Mouse (Mus musculus) limb, embryonic 12.5 days (tissue): ENCODE data around the gene Rptn. TPM values are rescaled to one million over a fixed set of nuclear protein-coding genes. Genes with fewer than 3 reads are reported as not detected.
A peak's percentile ranks its signal among the peaks of the same experiment; 100 is the strongest.

Source experiments
- ATAC-seq: fragments of 200-750 bp; cut with Nextera tagmentation; 2 replicates; pipeline ENCODE4 v1.8.0; 2017; ENCODE audit warnings: low read depth, moderate TSS enrichment; ENCODE audit not compliant: insufficient number of reproducible peaks, insufficient read depth, low FRiP score, low TSS enrichment
- H3K27ac ChIP-seq: fragments of 300-500 bp; sonication (generic); 2 replicates; pipeline ENCODE4 v1.5.1; 2016; ENCODE audit warnings: mild to moderate bottlenecking, moderate library complexity
- H3K27me3 ChIP-seq: fragments of 300-500 bp; sonication (generic); 2 replicates; pipeline ENCODE4 v1.6.1; 2016; ENCODE audit warnings: mild to moderate bottlenecking, moderate library complexity
- H3K36me3 ChIP-seq: fragments of 300-500 bp; sonication (generic); 2 replicates; pipeline ENCODE4 v1.6.1; 2016; ENCODE audit warnings: mild to moderate bottlenecking, moderate library complexity
- H3K4me1 ChIP-seq: fragments of 300-500 bp; sonication (generic); replicated peaks from 2 replicates; pipeline ENCODE4 v1.6.1; 2016
- H3K4me2 ChIP-seq: fragments of 300-500 bp; sonication (generic); 2 replicates; pipeline ENCODE4 v1.6.1; 2016; ENCODE audit warnings: mild to moderate bottlenecking, moderate library complexity
- H3K4me3 ChIP-seq: fragments of 300-500 bp; sonication (generic); replicated peaks from 2 replicates; pipeline ENCODE4 v1.5.1; 2016; ENCODE audit warnings: mild to moderate bottlenecking
- H3K9ac ChIP-seq: fragments of 300-500 bp; sonication (generic); replicated peaks from 2 replicates; pipeline ENCODE4 v1.6.1; 2016; ENCODE audit warnings: mild to moderate bottlenecking, moderate library complexity
- H3K9me3 ChIP-seq: fragments of 300-500 bp; sonication (generic); 2 replicates; pipeline ENCODE4 v1.6.1; 2016; ENCODE audit warnings: mild to moderate bottlenecking, moderate library complexity
- WGBS: fragments of 180-500 bp; shearing (Covaris S2); methylation state at CpG from one replicate; pipeline ENCODE4 v1.1.7; 2016; 5-methylcytosine and 5-hydroxymethylcytosine counted together
- polyA plus RNA-seq: library from polyadenylated mRNA; unstranded; fragments of >200 nt; fragmentation: Nextera tagmentation; extraction: Ambion mirVana; gene quantifications from 2 replicates; pipeline ENCODE4 v1.2.1, GENCODE M21; 2016

The Rptn gene
- not detected in 2 replicates for polyA plus RNA-seq

DNA sequence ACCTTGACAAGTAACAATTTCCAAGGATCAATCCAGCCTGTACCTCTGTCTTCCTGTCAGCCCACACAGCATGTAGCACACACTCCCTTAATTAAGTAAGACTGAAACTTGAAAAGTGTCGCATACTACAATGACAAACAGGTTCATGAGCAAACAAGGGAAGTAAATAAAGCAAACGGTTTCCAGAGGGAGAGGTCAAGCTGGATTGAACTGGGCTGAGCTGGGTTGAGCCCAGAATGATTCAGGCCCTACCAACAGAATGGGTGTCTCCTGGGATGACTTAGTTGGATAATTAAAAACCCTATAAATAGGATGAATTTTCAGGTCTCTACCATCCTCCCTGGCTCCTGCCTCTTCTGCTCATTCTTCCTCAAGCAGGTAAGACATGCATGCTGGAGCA is at the start of gene Rptn:
TSS of gene Rptn (plus strand) at position 334 of the 400 bp plus-strand sequence.
- WGBS, result 66% methylated on average over 2 of the region's 2 CpGs
- no peak within 1 kb of the TSS for H3K4me3 ChIP-seq
- H3K4me2 ChIP-seq, result no peak within 1 kb of the TSS
- H3K9ac ChIP-seq, result no peak within 1 kb of the TSS
- no peaks in the 10 kb centered on the region for H3K27me3 ChIP-seq
- no peak for ATAC-seq
- no peaks in the 10 kb centered on the region for H3K36me3 ChIP-seq
- no peak within 1 kb of the TSS for H3K27ac ChIP-seq
- no peaks in the 10 kb centered on the region for H3K4me1 ChIP-seq
- H3K9me3 ChIP-seq, result no peaks in the 10 kb centered on the region

DNA sequence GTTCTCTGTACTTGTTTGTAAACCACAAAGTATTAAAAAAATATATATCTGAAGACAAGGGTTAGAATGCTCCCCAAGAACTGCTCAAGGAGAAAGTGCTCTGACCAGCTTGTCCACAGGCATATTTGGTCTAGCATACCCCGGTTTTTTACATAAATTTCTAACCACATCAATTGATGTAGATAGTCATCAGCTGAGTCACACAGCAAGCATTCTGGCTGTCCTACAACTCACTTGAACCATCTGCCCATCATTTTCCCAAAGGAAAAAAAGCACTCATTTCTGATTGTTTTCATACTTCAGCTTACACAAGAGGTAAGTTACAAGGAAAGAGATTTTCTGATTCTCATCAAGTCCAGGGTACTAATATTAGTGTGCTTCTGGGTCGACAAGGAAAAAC is 46.6 kb upstream of the Rptn start:
- no peak overlapping the region for H3K27ac ChIP-seq
- no peak for ATAC-seq
- no peak overlapping the region for H3K9ac ChIP-seq
- H3K4me3 ChIP-seq, result no peak overlapping the region
- no peaks in the 10 kb centered on the region for H3K36me3 ChIP-seq
- no peaks in the 10 kb centered on the region for H3K9me3 ChIP-seq
- H3K4me1 ChIP-seq, result no peaks in the 10 kb centered on the region
- 86% methylated on average over 2 of the region's 2 CpGs for WGBS
- H3K27me3 ChIP-seq, result no peaks in the 10 kb centered on the region
- H3K4me2 ChIP-seq, result no peak overlapping the region

DNA sequence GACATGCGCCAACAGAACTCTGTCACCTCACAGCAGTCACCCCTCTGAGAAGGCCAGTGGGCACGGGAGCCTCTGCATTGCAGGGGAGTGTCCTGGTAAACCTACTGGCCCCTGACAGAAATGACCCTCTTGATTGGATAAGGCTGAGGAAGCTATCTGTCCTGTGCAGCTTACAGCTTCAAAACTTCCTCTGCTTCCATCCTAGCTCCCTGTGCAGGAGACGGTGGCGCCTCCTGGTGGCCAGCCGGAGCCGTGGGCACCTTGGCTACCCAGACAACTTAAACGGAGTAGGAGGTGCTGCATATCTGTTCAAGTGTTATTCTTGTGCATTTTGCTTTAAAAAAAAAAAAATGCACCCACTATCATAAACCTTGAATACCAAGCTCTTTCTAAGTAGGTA is 33.5 kb upstream of the Rptn start:
- Histone ChIP-seq H3K4me3 (no peak overlapping the region), H3K36me3 (no peaks in the 10 kb centered on the region), H3K4me2 (no peak overlapping the region), H3K27me3 (peaks cover 11% of the 10 kb centered on the region; the same call in 1 of the 2 replicates), H3K9me3 (no peaks in the 10 kb centered on the region), H3K9ac (no peak overlapping the region), H3K4me1 (no peaks in the 10 kb centered on the region), H3K27ac (no peak overlapping the region)
- ATAC-seq, result no peak
- WGBS, result 16% methylated on average over 7 of the region's 7 CpGs

DNA sequence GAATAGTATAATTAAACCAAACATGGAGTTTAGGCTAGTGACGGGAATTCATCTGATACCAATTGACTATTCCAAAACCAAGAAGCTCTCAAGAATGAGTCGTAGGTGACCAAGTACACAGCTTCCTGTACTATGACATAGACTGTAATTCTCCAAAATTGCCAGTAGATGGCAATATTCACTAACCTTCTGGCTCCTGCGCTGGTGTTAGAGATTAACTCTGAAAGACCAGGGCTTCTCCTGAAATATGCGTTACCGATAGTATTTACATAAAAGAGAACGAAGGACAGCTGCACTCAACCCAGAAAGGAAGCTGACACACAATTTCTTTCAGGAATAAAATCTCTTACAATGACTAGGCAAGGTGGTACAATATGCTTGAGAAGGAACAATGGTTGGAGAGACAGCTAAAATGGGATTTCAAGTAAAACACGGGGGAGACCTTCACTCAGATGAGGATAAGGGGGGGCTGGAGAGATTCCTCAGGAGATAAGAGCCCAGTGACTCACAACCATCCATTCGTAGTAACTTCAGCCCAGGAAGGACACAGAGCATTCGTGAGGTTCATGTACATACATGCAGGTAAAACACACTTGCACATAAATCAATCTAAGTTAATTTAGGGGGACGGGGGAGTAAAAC is 31.4 kb upstream of the Rptn start:
- 10% methylated on average over 10 of the region's 10 CpGs for WGBS
- peak; percentile 50; the same call in 1 of the 2 replicates for ATAC-seq
- peaks cover 11% of the 10 kb centered on the region; the same call in 1 of the 2 replicates for H3K27me3 ChIP-seq
- H3K4me3 ChIP-seq, result no peak overlapping the region
- no peak overlapping the region for H3K27ac ChIP-seq
- H3K4me1 ChIP-seq, result no peaks in the 10 kb centered on the region
- H3K9ac ChIP-seq, result no peak overlapping the region
- H3K36me3 ChIP-seq, result no peaks in the 10 kb centered on the region
- no peaks in the 10 kb centered on the region for H3K9me3 ChIP-seq
- peak overlapping the region; percentile 33 for H3K4me2 ChIP-seq

GRCm38 (mm10) chr3:93366966-93367575 is 26.4 kb upstream of the Rptn start:
- 55% methylated on average over 3 of the region's 3 CpGs for WGBS
- no peak overlapping the region for H3K27ac ChIP-seq
- no peak overlapping the region for H3K4me3 ChIP-seq
- H3K27me3 ChIP-seq, result peaks cover 11% of the 10 kb centered on the region; the same call in 1 of the 2 replicates
- ATAC-seq, result no peak
- no peaks in the 10 kb centered on the region for H3K36me3 ChIP-seq
- H3K9ac ChIP-seq, result no peak overlapping the region
- H3K4me2 ChIP-seq, result no peak overlapping the region
- no peaks in the 10 kb centered on the region for H3K4me1 ChIP-seq
- H3K9me3 ChIP-seq, result no peaks in the 10 kb centered on the region

GRCm38 (mm10) chr3:93368171-93368570 is 25.3 kb upstream of the Rptn start:
- no peaks in the 10 kb centered on the region for H3K9me3 ChIP-seq
- H3K4me2 ChIP-seq, result no peak overlapping the region
- H3K36me3 ChIP-seq, result no peaks in the 10 kb centered on the region
- no peak overlapping the region for H3K4me3 ChIP-seq
- WGBS, result 70% methylated on average over 1 of the region's 1 CpGs
- 0 out of 2 replicates have a peak, but pooled peaks cover 5% of the 10 kb centered on the region for H3K27me3 ChIP-seq
- H3K27ac ChIP-seq, result no peak overlapping the region
- H3K9ac ChIP-seq, result no peak overlapping the region
- ATAC-seq, result no peak
- no peaks in the 10 kb centered on the region for H3K4me1 ChIP-seq

GRCm38 (mm10) chr3:93373416-93373815 is 20.1 kb upstream of the Rptn start:
- Histone ChIP-seq H3K9ac (no peak overlapping the region), H3K27ac (no peak overlapping the region), H3K4me3 (no peak overlapping the region), H3K36me3 (no peaks in the 10 kb centered on the region), H3K4me2 (no peak overlapping the region), H3K4me1 (no peaks in the 10 kb centered on the region), H3K27me3 (no peaks in the 10 kb centered on the region), H3K9me3 (no peaks in the 10 kb centered on the region)
- ATAC-seq, result no peak
- 76% methylated on average over 6 of the region's 6 CpGs for WGBS

DNA sequence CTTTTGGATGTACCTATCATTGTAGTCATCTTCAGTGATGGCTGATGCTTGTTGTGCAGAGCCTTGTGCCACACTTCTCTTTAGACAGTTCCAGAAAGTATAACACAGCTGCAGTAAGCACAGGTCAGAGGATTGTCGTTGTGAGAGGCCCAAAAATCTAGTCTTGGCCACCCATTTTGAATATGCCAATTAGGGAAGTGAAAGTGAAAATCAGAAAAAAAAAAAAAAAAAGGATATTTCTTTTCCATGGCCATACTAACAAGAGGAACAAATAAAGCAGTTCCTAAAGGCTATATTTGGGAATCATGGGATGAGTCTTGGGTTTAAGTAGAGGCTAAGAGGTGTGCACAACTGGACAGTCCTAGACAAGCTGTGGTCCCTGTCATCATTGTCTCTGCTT is 18.3 kb upstream of the Rptn start:
- H3K4me1 ChIP-seq, result no peaks in the 10 kb centered on the region
- H3K4me3 ChIP-seq, result no peak overlapping the region
- H3K9me3 ChIP-seq, result no peaks in the 10 kb centered on the region
- H3K27ac ChIP-seq, result no peak overlapping the region
- H3K27me3 ChIP-seq, result no peaks in the 10 kb centered on the region
- WGBS, result 76% methylated on average over 1 of the region's 1 CpGs
- H3K9ac ChIP-seq, result no peak overlapping the region
- no peak for ATAC-seq
- no peak overlapping the region for H3K4me2 ChIP-seq
- H3K36me3 ChIP-seq, result no peaks in the 10 kb centered on the region

DNA sequence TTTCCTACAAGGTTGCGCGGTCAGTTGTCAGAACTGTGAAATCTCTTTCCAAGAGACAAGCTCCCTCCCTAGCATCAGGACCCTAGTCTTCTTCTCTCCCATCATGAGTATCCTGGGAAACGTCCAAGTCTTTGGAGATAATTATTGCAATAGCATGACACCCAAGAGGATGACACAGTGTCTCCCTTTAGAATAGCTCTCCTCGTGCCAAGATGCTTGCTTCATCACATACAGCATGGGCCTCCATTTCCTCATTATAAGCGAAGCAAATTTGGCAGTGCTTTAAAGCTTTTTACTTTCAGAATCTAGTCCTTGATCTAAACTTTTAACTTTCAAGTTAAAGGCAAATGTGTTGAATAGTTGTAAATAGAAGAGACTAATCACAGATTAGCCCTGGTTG is 17.9 kb upstream of the Rptn start:
- H3K9me3 ChIP-seq, result no peaks in the 10 kb centered on the region
- ATAC-seq, result no peak
- H3K4me3 ChIP-seq, result no peak overlapping the region
- WGBS, result 89% methylated on average over 5 of the region's 5 CpGs
- H3K27me3 ChIP-seq, result no peaks in the 10 kb centered on the region
- no peak overlapping the region for H3K9ac ChIP-seq
- no peaks in the 10 kb centered on the region for H3K36me3 ChIP-seq
- H3K27ac ChIP-seq, result no peak overlapping the region
- no peak overlapping the region for H3K4me2 ChIP-seq
- H3K4me1 ChIP-seq, result no peaks in the 10 kb centered on the region

DNA sequence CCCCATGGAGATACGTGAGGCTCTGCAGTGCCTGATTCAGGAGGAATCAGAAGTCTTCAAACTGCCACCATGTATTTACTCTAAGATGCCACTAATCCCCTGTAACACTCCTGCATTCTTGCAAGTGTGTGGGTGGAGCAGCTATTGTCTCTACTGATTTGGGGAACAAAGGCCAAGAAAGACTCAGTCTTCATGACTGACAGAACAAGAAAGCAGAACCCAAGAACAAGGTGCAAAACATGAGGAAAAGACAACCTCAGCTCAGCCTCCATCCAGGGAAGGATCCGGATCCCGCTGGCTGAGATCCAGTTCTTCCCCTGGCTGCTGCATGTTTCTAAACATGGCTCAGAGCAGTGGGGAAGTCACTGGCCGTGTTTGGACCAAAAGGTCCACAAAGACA is 15.4 kb upstream of the Rptn start:
- 63% methylated on average over 4 of the region's 4 CpGs for WGBS
- Histone ChIP-seq H3K36me3 (no peaks in the 10 kb centered on the region), H3K9ac (no peak overlapping the region), H3K27ac (no peak overlapping the region), H3K4me1 (no peaks in the 10 kb centered on the region), H3K9me3 (no peaks in the 10 kb centered on the region), H3K27me3 (no peaks in the 10 kb centered on the region), H3K4me3 (no peak overlapping the region), H3K4me2 (no peak overlapping the region)
- no peak for ATAC-seq

DNA sequence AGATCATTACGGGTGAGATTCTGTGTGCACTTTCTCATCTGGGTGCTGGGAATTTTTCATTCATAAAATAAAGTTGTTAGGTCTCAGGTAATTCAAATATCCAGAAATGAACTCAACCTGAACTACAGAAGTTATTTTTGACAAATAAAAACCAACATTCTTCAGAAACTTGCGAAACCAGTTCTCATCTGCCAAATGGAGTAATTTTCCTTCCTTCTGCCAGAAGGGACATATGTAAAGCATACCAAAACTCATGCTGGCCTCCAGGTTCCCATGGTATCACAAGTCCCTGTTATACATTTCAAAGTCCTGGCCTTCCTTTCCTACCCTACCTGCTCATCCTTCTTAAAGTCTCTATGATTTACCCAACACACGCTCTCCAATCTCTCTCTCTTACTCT is 10.4 kb downstream of the Rptn start:
- no peaks in the 10 kb centered on the region for H3K9me3 ChIP-seq
- ATAC-seq, result no peak
- no peaks in the 10 kb centered on the region for H3K36me3 ChIP-seq
- no peaks in the 10 kb centered on the region for H3K4me1 ChIP-seq
- H3K27me3 ChIP-seq, result no peaks in the 10 kb centered on the region
- 86% methylated on average over 3 of the region's 3 CpGs for WGBS
- H3K4me2 ChIP-seq, result no peak overlapping the region
- H3K27ac ChIP-seq, result no peak overlapping the region
- no peak overlapping the region for H3K4me3 ChIP-seq
- no peak overlapping the region for H3K9ac ChIP-seq

- H3K4me1 ChIP-seq, result no peaks in the 10 kb centered on the region
- 29% methylated on average over 5 of the region's 5 CpGs for WGBS
- no peaks in the 10 kb centered on the region for H3K27me3 ChIP-seq
- H3K9ac ChIP-seq, result no peak overlapping the region
- H3K4me2 ChIP-seq, result no peak overlapping the region
- H3K4me3 ChIP-seq, result no peak overlapping the region
- no peaks in the 10 kb centered on the region for H3K36me3 ChIP-seq
- no peak for ATAC-seq
- no peak overlapping the region for H3K27ac ChIP-seq
- no peaks in the 10 kb centered on the region for H3K9me3 ChIP-seq
Observed at GRCm38 (mm10) chr3:93406992-93407391, 13.5 kb downstream of the Rptn start.
